Comparison of ENCODE assay signal across 25 mouse cellular contexts in genomic region chr15:30931906-30932305, GRCm38 (mm10).
"Had no signal": no experiment of that assay in that cellular context is flagged by ENCODE, and none has a peak within 500 bp of the region (broad histone marks: within the 10 kb centered on the region; RNA-seq: fewer than 3 reads in every experiment).

No protein-coding gene starts in this region.

- H3K4me2 ChIP-seq: forebrain, embryonic 15.5 days; heart, embryonic 11.5 days; heart, embryonic 13.5 days; heart, embryonic 15.5 days; hindbrain, embryonic 13.5 days; hindbrain, embryonic 15.5 days; kidney, embryonic 15.5 days had no signal

- H3K4me3 ChIP-seq: forebrain, embryonic 15.5 days; heart, adult 2 months; heart, embryonic 13.5 days; heart, embryonic 15.5 days; hindbrain, embryonic 13.5 days; hindbrain, embryonic 15.5 days; kidney, embryonic 15.5 days had no signal

- H3K9ac ChIP-seq: forebrain, embryonic 15.5 days; forebrain, postnatal 0 days; heart, embryonic 13.5 days; heart, embryonic 15.5 days; hindbrain, embryonic 13.5 days; hindbrain, embryonic 15.5 days; kidney, embryonic 15.5 days had no signal

- H3K27ac ChIP-seq: forebrain, embryonic 15.5 days; heart, adult 2 months; heart, embryonic 13.5 days; heart, embryonic 15.5 days; hindbrain, embryonic 13.5 days; hindbrain, embryonic 15.5 days; hindbrain, postnatal 0 days; kidney, embryonic 15.5 days; kidney, postnatal 0 days had no signal

- H3K9me3 ChIP-seq: forebrain, embryonic 15.5 days; heart, embryonic 15.5 days; hindbrain, embryonic 15.5 days; kidney, embryonic 15.5 days had no signal

- DNase-seq: forebrain, postnatal 0 days; gastrocnemius, postnatal 14 days; gastrocnemius, postnatal 36 days; heart, adult 11 months; heart, adult 2 months; heart, postnatal 14 days; heart, postnatal 36 days; kidney, adult 11 months; kidney, adult 2 months; kidney, adult 9 months; kidney, postnatal 14 days; kidney, postnatal 36 days; layer of hippocampus, adult 9-11 months; layer of hippocampus, postnatal 36 days; left cerebral cortex, postnatal 4 days had no signal

- H3K4me1 ChIP-seq: forebrain, embryonic 15.5 days; heart, embryonic 13.5 days; heart, embryonic 15.5 days; hindbrain, embryonic 13.5 days; hindbrain, embryonic 15.5 days; kidney, embryonic 15.5 days had no signal

- ATAC-seq: forebrain, embryonic 15.5 days; forebrain, postnatal 0 days; hindbrain, postnatal 0 days; intestine, embryonic 16.5 days had no signal

- H3K36me3 ChIP-seq: forebrain, embryonic 15.5 days; heart, embryonic 13.5 days; heart, embryonic 15.5 days; hindbrain, embryonic 15.5 days; kidney, embryonic 15.5 days had no signal

- H3K27me3 ChIP-seq: forebrain, embryonic 15.5 days; heart, embryonic 13.5 days; heart, embryonic 15.5 days; hindbrain, embryonic 13.5 days; hindbrain, embryonic 15.5 days; kidney, embryonic 15.5 days had no signal
